Mouse (Mus musculus) spleen, postnatal 14 days (tissue): ENCODE measurements around the gene Tmem56.

Source experiments
- DNase-seq, 2 experiments: peaks; one replicate each; pipeline ENCODE4 v3.0.0; 2021 to 2022; ENCODE audit warnings: low spot score in 2 of 2

Gene Tmem56

GRCm38 (mm10) chr3:121169092-121169942 lies 113.6 kb downstream of the Tmem56 start:
- no peak for DNase-seq

DNA sequence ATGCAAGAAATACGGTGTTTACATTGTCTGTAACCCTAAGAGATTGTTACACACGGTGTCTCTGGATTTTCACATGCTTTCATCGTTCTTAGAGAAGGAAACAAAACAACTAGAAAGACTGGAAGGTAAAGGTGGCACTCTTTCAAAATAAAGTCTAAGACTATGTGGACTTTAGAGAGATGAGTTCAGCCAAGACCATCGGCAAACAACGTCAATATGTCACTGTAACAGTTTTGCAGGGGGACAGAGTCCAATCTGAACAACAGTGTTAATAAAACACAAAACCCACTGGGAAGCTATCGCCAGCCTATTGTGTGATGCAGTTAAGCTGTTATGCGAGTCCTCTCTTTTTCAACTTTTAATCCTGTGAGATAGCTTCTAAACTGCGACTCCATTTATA lies 114.3 kb downstream of the Tmem56 start:
- DNase-seq, result no peak

DNA sequence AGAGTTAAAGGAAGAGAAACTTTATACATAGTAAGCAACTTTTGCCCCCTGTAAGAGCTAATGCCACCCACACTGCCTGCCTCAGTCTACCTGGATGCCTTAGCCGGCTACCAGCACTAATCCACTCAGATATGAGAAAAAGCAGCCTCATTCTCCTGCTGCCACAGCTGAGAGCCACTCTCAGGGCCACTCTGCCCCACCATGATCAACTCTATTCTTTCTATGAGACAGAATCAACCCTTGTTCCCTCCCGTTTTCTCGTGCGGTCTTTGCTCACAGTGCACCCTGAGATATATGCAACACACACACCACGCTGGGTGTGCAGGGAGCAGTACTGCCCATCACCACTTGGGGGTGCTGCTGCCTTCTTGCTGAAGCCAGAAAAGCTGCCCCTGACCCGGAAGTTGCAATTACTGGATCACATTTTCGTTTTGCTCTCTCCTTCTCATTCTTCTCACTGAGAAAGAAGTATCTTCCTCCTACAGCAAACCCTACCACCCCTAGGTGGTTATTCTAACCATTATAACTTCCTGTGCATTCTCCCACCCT lies 119.6 kb downstream of the Tmem56 start:
- peak; percentile 67 to 80 for DNase-seq

- DNase-seq, result no peak
Measured at GRCm38 (mm10) chr3:121161661-121162060, 121.2 kb downstream of the Tmem56 start.

- DNase-seq, result no peak
Measured at GRCm38 (mm10) chr3:121160424-121160823, 122.5 kb downstream of the Tmem56 start.

DNA sequence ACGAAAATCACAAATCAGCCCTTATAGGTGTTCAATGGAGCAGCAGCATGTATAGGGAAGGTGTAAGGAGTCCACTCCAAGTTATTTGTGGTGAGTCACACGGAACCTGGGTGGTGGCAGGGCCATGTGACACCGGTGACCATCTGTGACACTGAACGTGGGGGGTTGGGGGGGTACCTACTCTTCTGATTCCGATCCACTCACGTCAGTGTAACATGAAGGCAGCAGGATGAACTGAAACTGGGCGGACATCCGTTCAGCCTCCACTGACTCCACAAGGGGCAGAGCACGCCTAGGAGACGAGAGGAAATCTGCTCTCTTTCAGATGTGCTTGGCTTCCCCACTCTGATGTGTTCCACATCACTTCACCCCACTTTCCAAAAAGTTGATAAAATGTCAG lies 123.3 kb downstream of the Tmem56 start:
- DNase-seq, result no peak

GRCm38 (mm10) chr3:121158901-121159351 lies 124.0 kb downstream of the Tmem56 start:
- no peak for DNase-seq

- no peak for DNase-seq
Measured at GRCm38 (mm10) chr3:121157546-121158330, 125.2 kb downstream of the Tmem56 start.

- DNase-seq, result no peak
Measured at GRCm38 (mm10) chr3:121156451-121157186, 126.3 kb downstream of the Tmem56 start.

GRCm38 (mm10) chr3:121156043-121156442 lies 126.9 kb downstream of the Tmem56 start:
- DNase-seq, result no peak
